Mouse (Mus musculus): Measurements from ENCODE around the gene P4ha3.
"Not testable (repeated sequence)": the region's sequence is repeated elsewhere in the genome, so short reads cannot be mapped to it uniquely, and the experiment has no call there.

Gene P4ha3

DNA sequence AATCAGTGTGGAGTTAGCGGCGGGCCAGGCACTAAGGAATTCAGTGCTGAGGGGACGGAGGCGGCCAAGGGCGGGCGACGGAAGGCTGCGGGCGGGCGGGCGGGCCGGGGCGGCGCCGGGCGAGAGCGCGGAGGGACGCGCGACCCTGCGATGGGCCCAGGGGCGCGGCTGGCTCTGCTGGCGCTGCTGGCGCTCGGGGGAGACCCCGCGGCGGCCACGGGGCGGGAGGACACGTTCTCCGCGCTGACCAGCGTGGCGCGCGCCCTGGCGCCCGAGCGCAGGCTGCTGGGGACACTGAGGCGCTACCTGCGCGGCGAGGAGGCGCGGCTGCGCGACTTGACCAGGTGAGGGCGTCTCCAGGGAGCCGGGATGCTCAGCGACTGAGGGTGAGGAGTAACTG lies at the start of gene P4ha3:
P4ha3 (plus strand) TSS at position 138 of the 400 bp plus-strand sequence.
- no peak for DNase-seq

DNA sequence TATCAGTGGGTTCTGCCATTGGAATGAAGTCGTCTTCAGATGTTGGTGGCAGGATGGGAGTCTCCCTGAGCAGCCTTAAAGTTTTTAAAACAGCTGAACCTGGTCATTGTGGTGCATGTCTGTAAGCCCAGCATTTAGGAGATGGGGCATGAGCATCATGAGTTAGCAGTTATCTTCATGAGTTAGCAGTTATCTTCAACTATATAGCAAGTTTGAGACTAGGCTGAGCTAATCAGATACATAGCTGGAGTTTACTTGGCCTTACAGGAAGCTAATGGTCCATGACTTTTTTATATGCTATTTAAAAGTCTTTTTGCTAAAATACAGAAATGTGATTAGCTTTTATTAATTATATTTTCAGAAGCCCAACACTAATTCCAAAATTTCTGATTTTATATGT lies 47.0 kb upstream of the P4ha3 start:
- DNase-seq: no peak

DNA sequence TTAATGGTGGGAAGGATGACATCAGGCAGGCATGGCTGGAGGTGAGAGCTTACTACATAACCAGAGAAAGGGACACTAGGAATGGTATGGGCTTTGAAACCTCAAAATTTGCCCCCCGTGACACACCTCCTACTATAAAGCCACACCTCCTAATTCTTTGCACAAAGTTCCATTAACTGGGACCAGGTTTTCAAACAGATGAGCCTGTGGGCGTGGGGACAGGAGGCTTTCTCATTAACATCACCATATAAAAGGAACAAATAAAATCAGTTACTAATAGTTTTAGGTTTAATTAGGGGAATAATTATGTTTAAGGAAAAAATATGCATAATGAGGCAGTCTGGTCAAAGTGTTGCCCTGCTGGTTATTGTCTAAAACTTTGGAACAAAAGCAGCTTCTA lies 44.7 kb upstream of the P4ha3 start:
- no peak for DNase-seq

DNA sequence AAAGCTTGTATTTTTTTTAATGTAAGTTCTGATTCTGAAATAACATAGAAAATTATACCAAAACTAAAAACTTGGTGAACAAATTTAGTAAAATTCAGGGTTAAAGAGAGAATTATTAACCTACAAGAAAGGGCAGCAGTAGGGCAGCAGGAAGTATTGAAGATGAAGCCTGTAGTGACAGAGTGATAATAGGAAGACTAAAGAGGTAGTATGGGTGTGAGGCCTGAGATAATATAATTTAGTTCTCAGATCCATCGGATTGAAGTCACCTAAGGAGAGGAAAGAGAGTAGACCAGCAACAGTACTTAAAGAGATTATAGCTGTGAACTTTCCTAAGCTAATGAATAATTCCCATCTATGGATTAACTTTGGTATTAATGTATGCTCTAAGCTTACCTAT lies 42.3 kb upstream of the P4ha3 start:
- DNase-seq: no peak

DNA sequence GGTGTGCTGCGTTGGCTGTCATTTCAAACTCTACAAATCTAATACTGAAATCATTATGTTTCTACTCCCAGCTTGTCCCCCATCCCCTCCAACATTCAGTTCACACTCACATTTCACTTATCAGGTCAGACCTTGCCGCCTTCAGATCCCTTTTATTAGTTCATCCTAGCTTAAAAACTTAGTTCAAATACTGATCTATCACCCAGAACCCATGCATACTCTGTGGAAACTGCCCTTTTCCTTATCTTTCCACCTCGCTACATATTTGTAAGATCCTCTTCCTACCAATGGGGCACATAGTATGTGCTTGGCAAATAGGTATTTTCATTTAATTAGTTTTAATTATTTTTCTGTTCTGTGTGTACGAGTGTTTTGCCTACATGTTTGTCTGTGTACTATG lies 41.1 kb upstream of the P4ha3 start:
- DNase-seq: no peak

DNA sequence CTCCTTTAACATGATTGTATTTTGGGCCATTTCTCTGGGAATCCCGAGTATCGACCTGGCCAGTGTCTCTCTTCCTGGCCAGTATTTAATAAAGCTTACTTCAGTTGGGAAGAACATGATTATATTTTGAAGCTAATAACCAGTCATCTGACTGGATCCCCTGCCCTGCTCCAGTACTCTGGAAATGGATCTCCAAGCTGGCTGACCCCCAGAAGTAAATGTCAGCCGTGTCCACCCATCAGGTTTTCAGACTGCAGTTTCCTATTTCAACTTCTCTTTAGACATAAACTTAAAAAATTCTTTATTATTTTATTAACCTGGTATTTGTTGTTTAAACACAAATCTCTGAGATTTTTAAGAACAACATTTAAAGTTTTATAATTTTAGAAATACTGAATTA lies 40.1 kb upstream of the P4ha3 start:
- DNase-seq: no peak

DNA sequence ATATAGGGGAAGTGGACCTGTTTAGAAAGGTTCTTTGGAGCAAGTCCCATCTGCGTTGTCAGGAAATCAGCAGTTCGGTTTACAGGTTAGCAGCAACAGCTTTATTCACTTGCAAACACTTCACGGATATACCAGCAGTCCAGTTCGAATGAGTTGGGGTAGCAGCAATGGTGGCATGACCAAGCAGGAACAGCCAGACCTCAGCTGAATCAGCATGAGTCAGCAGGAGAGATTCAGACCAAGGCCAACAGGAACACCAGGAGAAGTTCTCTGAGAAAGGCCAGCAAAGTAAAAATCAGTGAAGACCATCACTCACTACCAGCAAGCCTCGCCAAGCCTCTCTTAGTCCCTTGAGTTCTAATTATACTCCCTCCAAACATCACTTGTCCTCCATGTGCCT lies 34.7 kb upstream of the P4ha3 start:
- DNase-seq: peak; percentile 39

DNA sequence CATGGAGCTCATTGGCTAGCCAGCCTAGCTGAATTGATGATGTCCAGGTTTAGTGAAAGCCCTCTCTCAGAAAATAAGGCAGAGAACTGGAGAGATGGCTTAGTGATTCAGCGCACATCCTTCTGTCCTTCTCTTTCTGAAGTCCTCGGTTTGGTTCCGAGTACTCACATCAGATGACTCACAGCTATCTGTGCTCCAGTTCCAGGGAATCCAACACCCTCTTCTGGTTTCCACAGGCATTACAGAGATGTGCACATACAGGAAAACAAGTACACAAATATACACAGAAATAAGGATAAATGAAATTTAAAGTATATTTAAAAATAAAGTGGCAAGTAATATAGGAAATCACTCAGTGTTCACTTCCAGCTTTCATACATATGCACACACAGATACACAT lies 23.0 kb upstream of the P4ha3 start:
- DNase-seq: no peak

DNA sequence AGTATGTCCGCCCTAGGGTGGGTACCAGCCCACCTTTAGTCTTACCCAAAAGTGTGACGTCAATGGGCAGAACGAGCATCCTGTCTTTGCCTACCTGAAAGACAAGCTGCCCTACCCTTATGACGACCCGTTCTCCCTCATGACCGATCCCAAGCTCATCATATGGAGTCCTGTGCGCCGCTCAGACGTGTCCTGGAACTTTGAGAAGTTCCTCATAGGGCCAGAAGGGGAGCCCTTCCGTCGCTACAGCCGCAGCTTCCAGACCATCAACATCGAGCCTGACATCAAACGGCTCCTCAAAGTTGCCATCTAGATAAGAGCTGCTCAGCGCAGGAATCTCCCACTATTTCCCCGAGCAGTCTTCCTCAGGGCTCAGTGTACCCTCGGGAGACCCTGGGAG lies 20.4 kb upstream of the P4ha3 start:
- DNase-seq: not testable (repeated sequence)

DNA sequence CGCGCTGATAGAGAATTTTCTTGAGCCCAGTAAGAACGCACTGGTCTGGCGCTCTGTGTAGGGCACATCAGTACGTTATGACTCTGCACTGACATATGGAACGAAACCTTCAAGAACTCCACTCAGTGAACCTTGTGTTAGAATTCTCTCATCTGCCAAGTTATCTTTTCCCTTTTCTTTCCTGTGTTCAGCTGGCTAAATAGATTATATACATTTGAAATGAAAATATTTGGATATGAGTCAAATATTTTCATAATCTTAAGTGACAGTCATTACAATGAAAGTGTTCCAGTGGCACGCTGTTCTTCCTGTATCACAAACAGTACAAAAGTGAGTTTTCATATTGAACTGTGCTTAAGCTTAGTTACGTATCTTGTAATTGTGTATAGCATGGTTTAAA lies 13.0 kb upstream of the P4ha3 start:
- DNase-seq: no peak

DNA sequence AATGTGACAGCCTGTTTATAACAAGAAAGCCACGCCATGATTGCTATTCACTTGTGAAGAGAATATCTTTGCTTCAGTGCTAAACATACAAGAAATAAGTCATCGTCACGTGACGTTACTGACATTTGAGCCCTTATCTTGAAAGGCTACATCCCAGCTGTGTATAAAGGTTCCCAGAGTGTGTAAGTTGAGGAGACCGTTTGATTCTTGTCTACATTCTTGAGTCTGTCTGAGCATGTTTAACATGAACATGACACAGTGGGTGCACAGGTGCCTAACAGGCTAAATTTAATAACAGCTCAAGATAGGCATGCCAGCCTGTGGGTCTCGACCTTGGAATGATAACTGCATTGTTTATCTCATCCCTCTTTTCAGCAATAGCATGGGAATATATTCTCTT lies 10.8 kb upstream of the P4ha3 start:
- DNase-seq: no peak

DNA sequence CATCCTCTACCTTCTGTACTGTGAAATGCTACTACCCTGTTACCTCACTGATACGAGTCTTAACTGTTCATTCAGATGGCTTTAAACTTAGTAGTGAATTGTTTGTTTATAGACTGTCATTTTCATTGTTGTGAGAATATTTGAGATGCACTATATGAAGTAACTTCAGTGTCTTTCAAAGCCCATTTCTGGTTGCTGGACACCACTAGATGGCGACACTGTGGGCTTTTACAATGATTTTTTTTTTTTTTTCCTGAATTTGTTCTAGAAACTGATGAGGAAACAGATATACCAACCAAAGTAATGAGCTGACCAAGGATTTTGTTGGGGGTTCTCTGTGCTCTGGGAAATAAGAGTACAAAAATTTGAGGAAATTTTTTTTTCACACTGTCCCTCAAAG lies 8.9 kb upstream of the P4ha3 start:
- DNase-seq: no peak

DNA sequence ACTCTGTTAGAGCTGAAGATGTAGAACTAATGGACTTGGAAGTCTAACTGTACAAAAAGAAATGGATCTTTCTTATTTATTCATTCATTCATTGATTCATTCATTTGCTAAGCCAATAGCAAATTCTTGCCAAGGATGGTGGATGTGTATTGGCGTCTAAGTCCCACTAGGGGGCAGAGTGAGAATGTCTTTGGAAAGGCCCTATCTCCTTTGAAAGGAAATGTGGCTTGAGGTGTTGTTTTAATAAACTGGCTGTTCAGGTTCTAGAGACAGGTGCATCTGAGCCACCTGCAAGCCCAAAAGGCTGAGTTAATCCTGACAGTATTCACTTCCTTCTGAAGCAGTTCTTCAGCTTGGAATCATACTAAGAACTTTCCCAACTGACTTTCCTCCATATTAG lies 5.5 kb upstream of the P4ha3 start:
- no peak for DNase-seq

DNA sequence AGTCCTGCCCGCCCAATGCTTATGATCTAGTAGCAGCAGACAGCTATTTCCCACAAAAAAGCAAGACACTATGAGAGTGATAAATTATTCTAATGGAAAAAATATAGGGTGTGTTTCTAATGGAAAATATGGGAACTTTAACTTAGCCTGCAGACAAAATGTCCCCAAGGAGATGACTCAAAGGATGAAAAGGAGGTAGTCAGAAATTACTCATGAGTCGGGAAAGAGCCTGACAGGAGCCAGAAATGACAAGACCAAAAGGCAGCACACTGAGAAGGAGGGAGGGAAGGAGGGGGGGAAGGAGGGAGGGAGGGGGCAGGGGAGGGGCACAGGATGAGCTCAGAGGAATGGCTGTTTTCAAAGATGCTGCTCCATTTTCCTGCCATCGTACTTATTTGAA lies 3.7 kb upstream of the P4ha3 start:
- DNase-seq: no peak

DNA sequence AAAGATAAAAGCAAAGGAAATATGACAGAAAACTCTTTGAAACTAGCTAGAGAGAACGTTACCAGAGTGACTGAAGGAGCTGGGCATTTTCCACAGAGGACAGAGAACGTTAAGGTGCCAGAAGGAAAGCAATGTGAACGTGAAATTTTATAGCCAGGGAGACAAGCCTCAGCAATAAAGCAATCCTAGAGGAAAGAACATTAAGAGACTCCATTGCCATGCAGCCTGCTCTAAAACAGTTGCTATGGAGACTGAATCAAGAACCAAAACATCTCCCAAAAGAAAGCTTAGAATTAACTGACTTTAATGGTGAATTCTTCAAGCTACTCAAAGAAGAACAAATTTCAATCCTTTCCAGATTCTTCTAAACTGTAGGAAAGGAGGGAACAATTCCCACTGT lies 2.0 kb upstream of the P4ha3 start:
- no peak for DNase-seq

DNA sequence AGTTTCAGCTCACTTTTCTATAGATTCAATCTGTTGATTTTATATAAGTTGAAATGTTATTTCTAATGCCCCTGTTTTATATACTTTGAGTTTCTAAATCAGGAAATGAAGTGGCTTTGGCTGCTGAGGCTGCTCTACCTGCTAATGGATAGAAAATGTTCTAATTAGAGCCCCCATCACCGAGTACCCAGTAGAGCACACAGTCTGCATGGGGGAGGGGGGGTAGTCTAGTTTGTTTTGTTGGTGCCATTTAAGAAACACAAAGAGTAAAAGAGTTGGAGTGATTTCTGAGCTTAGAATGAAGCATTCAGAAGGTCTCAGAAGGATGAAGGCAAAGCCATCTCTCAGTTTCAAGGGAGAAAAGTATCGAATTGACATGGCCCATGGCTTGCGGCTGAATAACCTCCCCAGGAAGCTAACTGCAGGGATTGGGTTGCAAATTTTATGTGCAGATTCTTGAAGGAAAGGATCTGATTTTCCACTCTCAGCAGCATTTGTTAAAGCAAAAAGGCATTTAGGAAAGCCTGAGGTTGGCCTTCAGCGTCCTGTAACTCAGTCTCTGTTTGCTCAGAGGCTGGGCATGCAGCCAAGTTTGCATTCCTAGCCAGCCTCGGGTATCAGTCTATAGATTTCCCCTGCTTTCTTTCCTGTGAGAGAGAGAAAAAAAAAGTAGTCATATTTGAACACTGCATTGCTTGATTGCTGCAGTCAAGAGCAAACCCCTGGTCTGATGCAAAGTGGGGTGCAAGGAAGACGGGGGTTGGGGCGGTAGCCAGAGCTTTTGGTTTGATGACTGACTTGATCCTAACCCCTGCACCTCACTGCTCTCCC lies 2.6 kb downstream of the P4ha3 start:
- no peak for DNase-seq

DNA sequence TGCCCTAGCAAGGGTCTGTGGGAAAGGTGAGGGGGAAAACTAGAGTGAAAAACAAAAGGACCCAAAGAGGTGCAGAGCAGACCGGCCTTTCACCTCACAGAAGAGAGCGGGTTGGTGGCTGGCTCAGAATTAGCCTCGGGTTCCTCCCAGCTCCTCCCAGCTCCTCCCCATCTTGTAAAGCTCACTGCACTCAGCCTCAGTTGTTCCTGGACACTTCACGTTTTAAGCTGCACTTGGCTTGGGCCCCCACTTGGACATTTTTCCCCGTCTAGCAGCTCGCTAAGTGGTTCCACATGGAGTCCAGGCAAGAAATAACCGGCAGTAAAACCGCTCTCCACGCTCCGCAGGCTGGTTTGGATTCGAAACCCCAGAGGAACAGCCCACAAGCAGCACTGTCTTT lies 3.3 kb downstream of the P4ha3 start:
- no peak for DNase-seq

DNA sequence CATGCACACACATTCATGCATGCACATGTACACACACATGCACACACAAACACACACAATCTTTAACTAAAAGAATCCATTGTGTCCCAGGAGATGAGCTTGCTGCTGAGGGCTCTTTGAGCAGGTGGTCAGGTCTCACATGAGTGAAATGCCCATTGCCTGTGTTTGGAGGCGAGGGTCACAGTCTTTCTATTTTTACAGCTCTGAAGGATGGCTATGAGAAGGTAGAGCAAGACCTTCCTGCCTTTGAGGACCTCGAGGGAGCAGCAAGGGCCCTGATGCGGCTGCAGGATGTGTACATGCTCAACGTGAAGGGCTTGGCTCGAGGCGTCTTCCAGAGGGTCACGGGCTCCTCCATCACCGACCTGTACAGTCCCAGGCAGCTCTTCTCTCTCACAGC lies 8.2 kb downstream of the P4ha3 start:
- DNase-seq: peak; percentile 85

DNA sequence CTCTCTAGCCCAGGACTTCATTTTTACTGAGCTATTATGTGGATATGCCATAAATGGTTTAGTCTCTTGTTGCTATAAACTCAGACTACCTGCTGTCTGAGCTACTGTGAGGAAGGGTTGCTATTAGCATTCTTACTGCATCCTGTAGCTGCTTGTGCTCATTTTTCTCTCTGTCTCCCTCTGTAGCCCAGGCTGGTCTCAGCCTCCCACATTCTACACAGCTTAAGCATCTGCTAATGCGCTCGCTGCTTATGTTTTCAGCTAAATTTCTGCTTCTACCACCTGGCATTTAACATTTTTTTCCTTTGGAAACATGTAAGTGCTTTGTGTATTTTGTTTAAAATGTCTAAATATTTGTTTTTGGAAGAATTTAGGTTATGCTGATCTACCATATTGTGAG lies 10.4 kb downstream of the P4ha3 start:
- peak; percentile 64 for DNase-seq

DNA sequence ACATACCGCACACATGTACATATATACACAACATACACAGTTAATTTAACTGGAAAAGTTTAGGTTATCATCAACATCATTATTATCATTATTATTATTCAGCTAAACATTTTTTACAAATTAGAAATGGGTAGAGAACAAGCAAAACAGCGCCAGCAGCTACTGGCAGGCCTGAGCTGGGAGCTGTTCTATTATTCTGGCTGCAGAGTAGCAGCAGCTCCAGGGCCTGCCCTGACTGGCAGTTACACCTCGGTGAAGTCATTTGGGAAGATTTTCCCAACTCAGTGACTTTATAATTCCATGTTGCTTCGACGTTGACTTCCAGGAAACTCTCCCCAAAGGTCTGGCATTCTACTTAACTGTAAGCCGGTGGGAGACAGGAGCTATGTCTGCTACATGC lies 11.4 kb downstream of the P4ha3 start:
- DNase-seq: no peak

DNA sequence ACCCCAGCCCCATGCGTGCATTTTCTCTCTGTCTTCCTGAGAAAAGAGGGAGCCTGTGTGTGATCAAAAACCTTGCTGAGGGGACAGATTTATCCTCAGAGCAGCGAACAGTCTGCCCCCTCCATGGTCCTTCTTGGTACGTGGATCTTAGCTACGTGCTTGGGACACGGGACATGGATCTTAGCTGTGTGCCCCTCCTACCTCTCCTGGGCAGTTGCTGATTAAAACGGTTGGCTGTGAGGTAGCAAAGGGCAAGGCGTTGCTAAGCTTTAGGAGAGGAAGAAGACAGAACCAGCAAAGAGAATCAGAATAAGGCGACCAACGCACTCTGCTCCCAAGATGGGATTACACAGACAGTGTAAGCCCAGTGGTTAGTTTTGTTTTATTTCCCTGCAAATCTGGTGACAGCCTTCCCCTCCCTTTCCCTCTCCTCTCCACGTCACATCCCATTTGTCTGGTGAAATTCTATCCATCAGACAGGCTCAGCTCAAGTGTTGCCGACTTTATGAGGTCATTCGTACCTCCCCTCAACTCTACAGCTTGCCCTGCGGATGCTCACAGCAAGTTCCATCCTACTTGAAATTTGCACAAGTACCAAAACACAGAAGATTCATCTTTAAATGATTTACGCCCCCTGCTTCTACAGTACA lies 13.7 kb downstream of the P4ha3 start:
- peak; percentile 81 for DNase-seq

DNA sequence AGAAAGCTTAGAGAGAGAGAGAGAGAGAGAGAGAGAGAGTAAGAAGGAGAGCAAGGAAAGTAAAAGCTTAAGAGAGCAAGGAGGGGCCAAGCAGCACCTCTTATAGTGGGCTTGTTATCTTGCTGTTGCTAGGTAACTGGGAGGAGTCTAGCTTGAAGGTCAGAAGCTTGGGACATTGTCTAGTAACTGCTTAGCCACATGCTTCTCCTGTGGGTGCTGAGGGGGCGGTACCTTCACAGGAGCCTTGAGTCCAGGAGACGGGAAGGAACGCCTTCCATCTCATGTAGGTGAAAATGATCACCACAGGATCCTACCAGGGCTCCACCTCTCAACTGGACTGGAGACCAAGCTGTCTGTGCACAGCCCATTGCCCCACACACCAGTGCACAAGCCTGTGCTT lies 16.1 kb downstream of the P4ha3 start:
- DNase-seq: peak; percentile 64

DNA sequence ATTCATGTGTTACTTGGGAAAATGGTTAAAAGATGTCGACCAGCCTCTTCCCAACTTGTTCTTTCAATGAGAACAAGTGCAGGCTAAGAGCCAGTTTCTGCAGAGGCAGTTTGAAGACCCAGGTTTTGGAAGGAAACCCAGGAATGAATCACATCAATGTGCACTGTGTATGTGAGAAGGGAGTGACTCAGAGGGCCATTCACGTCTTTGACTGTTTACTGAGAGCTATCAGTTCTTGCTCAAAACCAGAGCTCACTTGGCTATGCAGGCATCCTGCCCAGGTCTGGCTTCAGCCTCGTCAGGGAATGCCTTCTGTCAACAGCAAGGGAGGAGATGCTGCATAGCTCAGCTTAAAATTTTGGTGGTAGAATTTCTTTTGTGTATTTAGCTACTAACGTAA lies 17.0 kb downstream of the P4ha3 start:
- DNase-seq: peak; percentile 93

DNA sequence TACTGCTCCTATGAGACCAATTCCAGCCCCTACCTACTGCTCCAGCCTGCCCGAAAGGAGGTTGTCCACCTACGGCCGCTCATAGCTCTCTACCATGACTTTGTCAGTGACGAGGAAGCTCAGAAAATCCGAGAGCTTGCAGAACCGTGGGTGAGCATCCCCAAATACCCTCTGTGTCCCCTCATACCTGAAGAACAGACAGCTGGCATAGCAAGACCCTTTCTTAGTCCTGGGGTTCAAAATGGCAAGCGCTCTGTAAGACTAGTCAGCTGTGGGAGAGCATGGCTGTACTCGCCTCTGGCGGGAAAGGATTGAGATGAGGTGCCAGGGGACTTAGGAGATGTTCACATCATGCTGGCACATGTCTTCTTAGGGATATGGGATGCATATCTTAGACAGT lies 20.6 kb downstream of the P4ha3 start:
- peak; percentile 75 for DNase-seq

All from heart, adult 11 months (tissue).